Mouse (Mus musculus) forebrain, embryonic 16.5 days (tissue): ENCODE measurements around the gene Stxbp6. TPM values are rescaled to one million over a fixed set of nuclear protein-coding genes. Genes with fewer than 3 reads are reported as not detected.
"Not testable (repeated sequence)": the region's sequence is repeated elsewhere in the genome, so short reads cannot be mapped to it uniquely, and the experiment has no call there.

Experiments used
- ATAC-seq: fragments of 200-750 bp; cut with Nextera tagmentation; 2 replicates; pipeline ENCODE4 v1.8.0; 2017; ENCODE audit warnings: mild to moderate bottlenecking, moderate library complexity
- H3K27ac ChIP-seq: fragments of 300-500 bp; sonication (generic); 2 replicates; pipeline ENCODE4 v1.5.1; 2014; ENCODE audit warnings: low read length, control low read depth
- H3K27me3 ChIP-seq: fragments of 300-500 bp; sonication (generic); replicated peaks from 2 replicates; pipeline ENCODE4 v1.6.1; 2014; ENCODE audit warnings: low read length; ENCODE audit not compliant: control insufficient read depth, insufficient read depth
- H3K36me3 ChIP-seq: fragments of 300-500 bp; sonication (generic); 2 replicates; pipeline ENCODE4 v1.6.1; 2014; ENCODE audit not compliant: control insufficient read depth, insufficient read depth
- H3K4me1 ChIP-seq: fragments of 300-500 bp; sonication (generic); replicated peaks from 2 replicates; pipeline ENCODE4 v1.6.1; 2014; ENCODE audit warnings: low read length; ENCODE audit not compliant: control insufficient read depth, insufficient read depth
- H3K4me2 ChIP-seq: fragments of 300-500 bp; sonication (generic); 2 replicates; pipeline ENCODE4 v1.6.1; 2014; ENCODE audit warnings: mild to moderate bottlenecking, low read length, control low read depth
- H3K4me3 ChIP-seq: fragments of 300-500 bp; sonication (generic); replicated peaks from 2 replicates; pipeline ENCODE4 v1.5.1; 2014; ENCODE audit warnings: mild to moderate bottlenecking, low read length, control low read depth
- H3K9ac ChIP-seq: fragments of 300-500 bp; sonication (generic); replicated peaks from 2 replicates; pipeline ENCODE4 v1.6.1; 2014; ENCODE audit warnings: low read depth, low read length, control low read depth
- H3K9me3 ChIP-seq: fragments of 300-500 bp; sonication (generic); 2 replicates; pipeline ENCODE4 v1.6.1; 2016; ENCODE audit warnings: low read length; ENCODE audit not compliant: control insufficient read depth
- WGBS: fragments of 180-500 bp; shearing (Covaris S2); extraction: QIAGEN DNeasy Blood & Tissue Kit; methylation state at CpG from one replicate; pipeline ENCODE4 v1.1.7; 2014; 5-methylcytosine and 5-hydroxymethylcytosine counted together
- polyA plus RNA-seq: library from polyadenylated mRNA; unstranded; fragments of >200 nt; fragmentation: Nextera tagmentation; extraction: Ambion mirVana; gene quantifications from 2 replicates; pipeline ENCODE4 v1.2.1, GENCODE M21; 2015

Stxbp6 gene
- polyA plus RNA-seq: 13.6 and 13.7 TPM in 2 replicates

DNA sequence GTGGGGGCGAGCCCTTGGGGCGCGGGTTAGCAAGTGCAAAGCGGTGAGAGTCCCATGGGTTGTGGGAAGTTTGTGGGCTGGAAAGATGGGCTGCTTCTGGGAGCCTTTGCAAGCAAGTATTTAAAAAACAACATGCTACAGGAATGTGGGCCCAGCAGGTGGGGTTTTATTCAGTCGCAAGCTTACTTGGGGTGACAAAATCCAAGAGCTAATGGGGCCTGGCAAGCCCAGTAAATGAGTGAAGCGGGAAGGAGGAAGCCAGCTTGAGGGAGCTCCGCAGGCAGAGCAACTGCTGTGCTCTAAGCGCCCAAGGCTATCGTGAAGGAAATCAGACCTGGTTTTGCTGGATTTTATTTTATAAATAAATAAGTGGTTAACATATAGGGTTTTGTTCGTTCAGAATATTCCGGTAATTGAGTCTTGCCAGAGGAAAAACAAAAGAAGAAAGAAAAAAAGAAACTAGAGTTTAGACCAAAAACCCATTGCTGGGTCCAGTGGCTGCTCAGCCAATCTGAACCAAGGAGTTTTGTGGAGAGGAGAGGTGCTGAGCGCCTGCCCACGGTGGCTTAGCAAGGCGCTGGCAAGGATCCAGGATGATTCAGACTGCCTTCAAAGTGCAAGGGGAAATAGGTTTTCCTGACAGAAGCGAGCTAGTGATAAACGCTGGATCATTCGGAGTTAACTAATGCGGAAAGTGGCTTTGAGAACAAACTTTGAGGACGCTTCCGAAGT is at the start of gene Stxbp6:
Gene Stxbp6, minus strand, starts transcription at position 99 of the 732 bp plus-strand sequence.
- 0 out of 2 replicates have a peak, but pooled peaks cover 2% of the 10 kb centered on the region for H3K27me3 ChIP-seq
- under 1% methylated on average over 20 of the region's 20 CpGs for whole genome bisulfite sequencing
- H3K4me1 ChIP-seq: peaks cover 15% of the 10 kb centered on the region
- H3K9me3 ChIP-seq: no peaks in the 10 kb centered on the region
- ATAC-seq: peak; percentile 64
- H3K4me3 ChIP-seq: peak within 1 kb of the TSS; percentile 79
- no peaks in the 10 kb centered on the region for H3K36me3 ChIP-seq
- H3K27ac ChIP-seq: peak within 1 kb of the TSS; percentile 74
- peak within 1 kb of the TSS; percentile 78 for H3K9ac ChIP-seq
- H3K4me2 ChIP-seq: peak within 1 kb of the TSS; percentile 100

DNA sequence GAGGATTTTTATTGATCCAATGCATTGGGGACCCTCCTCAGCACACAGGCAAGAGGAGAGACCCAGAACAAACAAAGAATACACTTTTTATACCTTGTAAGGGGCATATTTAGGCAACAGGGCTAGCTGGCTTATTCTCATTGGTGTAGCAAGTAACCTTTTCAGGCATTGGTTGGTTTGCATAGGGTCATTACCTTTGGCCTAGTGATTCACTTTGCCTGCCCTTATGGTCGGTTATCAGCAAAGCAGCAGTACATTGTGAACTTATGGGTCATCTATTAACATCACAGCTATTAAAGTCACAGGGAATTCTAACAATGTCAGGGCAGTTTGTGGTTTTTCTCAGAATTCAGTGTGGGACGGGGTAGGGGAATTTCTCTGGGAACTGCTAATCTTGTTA is 28.4 kb upstream of the Stxbp6 start:
- not testable (repeated sequence) for H3K4me1 ChIP-seq, ATAC-seq, H3K4me3 ChIP-seq, H3K9ac ChIP-seq, H3K36me3 ChIP-seq, H3K9me3 ChIP-seq, H3K27ac ChIP-seq, H3K27me3 ChIP-seq, H3K4me2 ChIP-seq
- 85% methylated on average over 2 of the region's 2 CpGs for WGBS

DNA sequence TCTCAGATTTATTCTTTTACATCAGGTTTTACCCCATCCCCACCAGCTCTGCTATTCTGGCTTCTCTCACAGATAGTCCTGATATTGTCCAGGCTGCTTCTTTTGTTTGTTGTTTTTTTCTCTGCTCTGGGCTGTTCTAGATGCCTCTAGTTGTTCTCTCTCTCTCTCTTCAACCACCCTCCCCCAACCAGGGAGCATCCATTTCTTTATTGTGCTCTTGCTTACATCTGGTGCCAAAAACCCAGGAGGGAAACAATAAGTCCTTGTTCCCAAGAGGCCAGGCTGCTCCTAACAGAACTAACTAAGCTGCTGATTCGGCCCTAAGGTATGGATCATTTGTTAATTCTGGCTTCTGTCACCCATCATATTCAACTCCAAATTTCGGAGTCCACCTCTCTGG is 19.2 kb upstream of the Stxbp6 start:
- Histone ChIP-seq H3K9me3 (no peaks in the 10 kb centered on the region), H3K9ac (no peak overlapping the region), H3K27ac (no peak overlapping the region), H3K27me3 (no peaks in the 10 kb centered on the region), H3K36me3 (no peaks in the 10 kb centered on the region), H3K4me2 (no peak overlapping the region), H3K4me1 (no peaks in the 10 kb centered on the region), H3K4me3 (no peak overlapping the region)
- 57% methylated on average over 2 of the region's 2 CpGs for WGBS
- no peak for ATAC-seq

DNA sequence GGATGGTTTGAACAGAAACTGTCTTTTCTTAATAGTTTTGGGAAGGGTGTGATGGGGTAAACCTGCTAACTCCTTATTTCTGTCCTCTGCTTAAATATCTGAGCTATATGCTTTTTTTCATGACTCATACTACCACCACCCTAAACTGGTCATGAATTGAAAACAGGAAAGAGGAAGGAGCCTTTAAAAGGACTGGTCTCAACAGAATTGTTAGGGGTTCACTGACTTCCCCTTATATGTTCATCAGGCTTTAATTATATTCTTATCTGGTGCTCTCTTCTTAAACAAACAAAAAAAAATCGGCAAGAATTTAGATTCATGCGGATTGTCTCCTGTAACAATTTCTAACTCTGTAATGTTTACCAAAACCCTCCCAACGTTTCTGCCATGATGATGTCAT is 17.9 kb upstream of the Stxbp6 start:
- Histone ChIP-seq H3K4me1 (no peaks in the 10 kb centered on the region), H3K27me3 (no peaks in the 10 kb centered on the region), H3K27ac (no peak overlapping the region), H3K9ac (no peak overlapping the region), H3K4me2 (no peak overlapping the region), H3K4me3 (no peak overlapping the region), H3K9me3 (no peaks in the 10 kb centered on the region), H3K36me3 (no peaks in the 10 kb centered on the region)
- 82% methylated on average over 3 of the region's 3 CpGs for WGBS
- ATAC-seq: no peak

DNA sequence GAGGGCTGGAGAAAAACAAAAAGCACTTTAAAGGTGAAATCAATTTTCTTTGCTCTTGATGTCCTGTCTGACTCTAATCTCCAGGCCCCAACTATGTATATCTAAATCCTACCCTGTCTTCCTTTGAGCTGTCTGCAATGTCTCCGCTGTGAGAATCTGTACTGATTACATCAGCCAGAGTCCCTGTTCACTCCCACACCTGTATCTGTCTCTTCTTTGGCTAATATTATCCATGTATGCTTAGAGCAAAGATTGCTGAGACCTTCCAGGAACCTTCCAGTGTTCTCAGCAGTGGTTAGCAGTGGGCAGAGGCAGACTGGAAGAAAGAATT is 8.6 kb upstream of the Stxbp6 start:
- H3K9me3 ChIP-seq: no peaks in the 10 kb centered on the region
- H3K9ac ChIP-seq: no peak overlapping the region
- no peaks in the 10 kb centered on the region for H3K36me3 ChIP-seq
- H3K4me1 ChIP-seq: no peaks in the 10 kb centered on the region
- no peak overlapping the region for H3K4me3 ChIP-seq
- H3K27me3 ChIP-seq: no peaks in the 10 kb centered on the region
- 85% methylated on average over 1 of the region's 1 CpGs for WGBS
- H3K27ac ChIP-seq: no peak overlapping the region
- no peak overlapping the region for H3K4me2 ChIP-seq
- no peak for ATAC-seq

DNA sequence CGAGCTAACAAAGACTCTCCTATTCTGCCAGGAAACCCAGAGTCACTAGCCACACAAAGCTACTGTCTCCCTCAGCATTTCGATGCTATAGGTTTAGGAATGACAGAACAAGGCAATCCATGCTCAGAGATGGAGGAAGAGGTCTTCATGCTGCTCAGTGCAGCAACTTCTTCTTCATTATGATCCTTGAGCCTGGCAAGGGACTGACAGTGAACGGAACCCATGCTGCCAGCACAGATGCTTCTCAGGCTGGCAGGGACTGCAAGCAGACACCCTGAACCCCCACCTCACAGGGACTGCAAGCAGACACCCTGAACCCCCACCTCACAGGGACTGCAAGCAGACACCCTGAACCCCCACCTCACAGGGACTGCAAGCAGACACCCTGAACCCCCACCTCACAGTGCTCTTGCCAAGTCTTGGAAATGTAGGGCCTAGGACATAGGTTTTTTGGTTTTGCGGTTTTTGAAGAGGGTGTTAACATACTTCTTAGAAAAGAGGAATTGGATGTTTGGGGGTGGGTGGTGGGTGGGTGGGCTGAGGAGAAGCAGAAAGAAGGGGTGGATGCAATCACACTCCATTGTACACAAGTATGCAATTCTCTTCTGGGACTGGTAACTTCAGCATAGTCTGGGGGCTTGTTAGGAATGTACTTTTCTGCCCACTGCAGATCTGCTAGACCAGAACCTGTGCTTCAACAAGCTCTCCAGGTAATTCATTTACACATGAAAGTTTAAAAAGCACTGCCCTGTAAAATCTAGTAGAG is 8.1 kb upstream of the Stxbp6 start:
- Histone ChIP-seq H3K4me2 (no peak overlapping the region), H3K36me3 (no peaks in the 10 kb centered on the region), H3K27me3 (no peaks in the 10 kb centered on the region), H3K4me1 (no peaks in the 10 kb centered on the region), H3K4me3 (no peak overlapping the region), H3K27ac (no peak overlapping the region), H3K9me3 (no peaks in the 10 kb centered on the region), H3K9ac (no peak overlapping the region)
- no peak for ATAC-seq
- 79% methylated on average over 4 of the region's 4 CpGs for WGBS

DNA sequence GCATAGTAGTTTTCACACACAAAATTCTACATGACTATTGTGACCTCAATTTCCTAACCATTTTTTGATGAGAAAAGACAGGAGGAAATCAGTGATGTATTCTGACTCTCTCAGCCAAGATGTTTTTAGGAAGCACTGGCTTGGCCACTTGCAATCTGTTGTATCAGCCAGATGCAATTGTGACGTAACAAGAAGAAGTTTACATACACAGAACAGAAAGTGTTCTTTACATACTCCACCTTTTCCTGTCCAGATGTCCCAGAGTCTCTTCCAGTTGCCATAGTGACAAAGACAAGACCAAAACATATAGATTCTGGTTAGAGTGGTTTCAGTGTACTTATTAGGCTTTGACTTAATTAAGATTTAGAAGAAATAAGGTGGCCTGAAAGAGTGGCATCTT is 7.1 kb upstream of the Stxbp6 start:
- no peak overlapping the region for H3K9ac ChIP-seq
- no peak overlapping the region for H3K4me2 ChIP-seq
- H3K36me3 ChIP-seq: no peaks in the 10 kb centered on the region
- no peaks in the 10 kb centered on the region for H3K4me1 ChIP-seq
- no peak for ATAC-seq
- no peaks in the 10 kb centered on the region for H3K27me3 ChIP-seq
- no peak overlapping the region for H3K4me3 ChIP-seq
- H3K27ac ChIP-seq: no peak overlapping the region
- 63% methylated on average over 1 of the region's 1 CpGs for WGBS
- H3K9me3 ChIP-seq: no peaks in the 10 kb centered on the region

DNA sequence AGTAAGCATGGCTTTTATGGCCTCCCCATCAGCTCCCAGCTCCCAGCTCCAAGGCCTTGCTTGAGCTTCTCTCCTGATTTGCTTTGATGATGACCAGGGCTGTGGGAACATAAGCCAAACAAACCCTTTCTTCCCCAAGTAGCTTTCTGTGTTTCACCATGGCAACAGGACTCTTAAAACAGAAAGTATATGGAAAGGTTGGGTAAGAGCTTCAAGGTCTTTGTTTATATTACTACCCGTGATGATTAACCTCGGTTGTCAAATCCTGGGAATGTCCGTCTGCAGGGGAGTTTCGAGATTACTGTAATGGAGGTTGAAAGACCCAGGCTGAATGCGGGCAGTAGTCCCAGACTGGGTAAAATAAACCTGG is 6.2 kb upstream of the Stxbp6 start:
- Histone ChIP-seq H3K4me3 (no peak overlapping the region), H3K4me1 (no peaks in the 10 kb centered on the region), H3K9me3 (no peaks in the 10 kb centered on the region), H3K36me3 (no peaks in the 10 kb centered on the region), H3K27ac (no peak overlapping the region), H3K4me2 (no peak overlapping the region), H3K27me3 (no peaks in the 10 kb centered on the region), H3K9ac (no peak overlapping the region)
- no peak for ATAC-seq
- 71% methylated on average over 5 of the region's 5 CpGs for WGBS

DNA sequence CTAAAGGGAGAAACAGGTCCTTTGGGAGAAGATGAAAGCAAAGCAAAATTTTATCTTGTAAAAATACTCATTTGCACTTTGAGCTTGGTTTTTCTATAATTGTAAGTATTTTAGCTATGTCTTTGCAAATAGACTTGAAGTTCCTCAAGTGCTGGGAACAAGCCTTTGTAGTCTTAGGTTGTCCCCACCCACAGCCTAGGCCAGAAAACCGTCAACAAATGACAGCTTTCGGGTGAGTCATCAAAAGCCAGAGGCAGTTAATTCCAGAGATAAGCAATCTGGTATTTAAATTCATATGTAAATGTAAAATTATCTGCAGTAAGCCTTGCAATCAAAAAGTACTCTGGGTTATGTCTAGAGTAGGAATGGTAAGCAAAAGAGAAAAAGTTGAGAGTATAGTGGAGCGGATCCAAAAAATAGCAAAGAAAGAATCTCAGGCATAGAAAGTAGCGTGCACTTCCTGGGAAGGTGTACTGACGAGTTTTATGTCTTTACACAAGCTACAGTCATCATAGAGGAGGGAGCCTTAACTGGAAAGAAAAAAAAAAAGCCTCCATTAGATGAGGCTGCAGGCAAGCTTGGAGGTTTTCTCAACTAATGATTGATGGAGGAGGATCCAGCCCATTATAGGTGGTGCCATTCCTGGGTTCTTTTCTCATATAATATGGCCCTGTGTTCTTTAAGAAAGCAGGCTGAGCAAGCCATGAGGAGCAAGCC is 5.7 kb upstream of the Stxbp6 start:
- Histone ChIP-seq H3K9ac (no peak overlapping the region), H3K27ac (no peak overlapping the region), H3K4me3 (no peak overlapping the region), H3K4me2 (no peak overlapping the region), H3K9me3 (no peaks in the 10 kb centered on the region), H3K27me3 (no peaks in the 10 kb centered on the region), H3K36me3 (no peaks in the 10 kb centered on the region), H3K4me1 (peaks cover 3% of the 10 kb centered on the region)
- 87% methylated on average over 5 of the region's 5 CpGs for WGBS
- ATAC-seq: no peak
